Mouse (Mus musculus): ENCODE results near the gene Ifitm3.
A peak's percentile ranks its signal among the peaks of the same experiment; 100 is the strongest.
"Not testable (repeated sequence)": the region's sequence is repeated elsewhere in the genome, so short reads cannot be mapped to it uniquely, and the experiment has no call there.

Ifitm3 gene

DNA sequence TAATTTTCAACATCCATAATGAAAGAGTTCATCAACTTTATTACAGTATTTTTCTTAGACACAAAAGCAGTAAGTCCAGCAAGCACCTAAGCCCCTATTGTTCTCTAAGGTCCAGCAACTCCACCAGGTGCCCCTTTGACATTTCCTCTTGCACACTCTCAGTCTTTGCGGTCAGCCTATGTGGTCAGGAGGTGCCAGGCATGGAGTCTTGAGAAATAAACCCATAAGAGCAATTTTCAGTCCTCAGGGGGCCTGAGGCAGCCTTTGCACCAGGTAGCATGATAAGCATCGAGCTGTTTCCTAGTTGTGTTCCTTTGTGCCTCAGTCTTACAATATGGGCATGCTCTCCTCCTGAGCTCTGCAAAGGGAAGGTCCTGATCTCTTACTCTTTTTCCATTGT is 26.1 kb upstream of the Ifitm3 start:
- not testable (repeated sequence) for DNase-seq (ENCODE audit: low read depth in 1 of 2, low spot score in 2 of 2)

- DNase-seq (ENCODE audit: low read depth in 1 of 2, low spot score in 2 of 2): no peak
Measured at GRCm38 (mm10) chr7:141032458-141033167, 22.0 kb upstream of the Ifitm3 start.

DNA sequence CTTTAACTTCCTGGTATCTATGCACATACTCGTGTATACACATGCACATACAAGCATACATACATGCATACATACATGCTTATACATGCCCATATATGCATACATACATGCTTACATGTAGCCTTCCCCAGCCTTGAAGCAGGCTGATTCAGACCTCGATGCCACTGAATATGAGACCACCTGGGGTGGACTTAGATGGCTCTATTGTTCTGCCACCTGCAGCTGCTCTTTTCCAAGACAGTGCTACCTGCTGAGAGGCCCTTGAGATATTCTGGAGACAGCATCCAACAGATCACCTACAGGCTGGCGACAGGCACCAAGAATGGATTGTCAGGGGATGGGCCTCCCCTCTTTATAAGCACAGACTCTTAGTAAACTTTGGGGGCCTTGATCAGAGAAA is 19.8 kb upstream of the Ifitm3 start:
- no peak for DNase-seq (ENCODE audit: low read depth in 1 of 2, low spot score in 2 of 2)

DNA sequence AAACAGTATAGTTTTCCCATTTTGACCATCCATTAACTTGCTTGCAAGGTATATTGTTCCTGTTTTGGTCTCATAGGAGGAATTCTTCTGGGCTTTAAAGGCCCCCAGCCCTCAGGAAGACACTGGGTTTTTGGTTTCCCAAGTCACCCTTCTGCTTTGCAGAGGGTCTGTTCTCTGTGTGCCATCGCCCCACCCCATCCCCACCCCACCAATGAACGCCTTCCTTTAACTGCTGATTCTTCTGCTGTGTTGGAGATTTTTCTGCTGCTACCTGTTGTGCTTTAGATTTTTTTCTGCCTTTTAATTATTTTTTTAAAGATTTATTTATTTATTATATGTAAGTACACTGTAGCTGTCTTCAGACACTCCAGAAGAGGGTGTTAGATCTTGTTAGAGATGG is 18.3 kb upstream of the Ifitm3 start, which contains the start of gene Gm17387:
Gene Gm17387 (plus strand): TSS at position 301 of the 400 bp plus-strand sequence.
- DNase-seq (ENCODE audit: low read depth in 1 of 2, low spot score in 2 of 2): no peak

GRCm38 (mm10) chr7:141026740-141027098 is 16.1 kb upstream of the Ifitm3 start:
- no peak for DNase-seq (ENCODE audit: low read depth in 1 of 2, low spot score in 2 of 2)

- DNase-seq (ENCODE audit: low read depth in 1 of 2, low spot score in 2 of 2): no peak
Measured at GRCm38 (mm10) chr7:141026097-141026739, 15.6 kb upstream of the Ifitm3 start.

GRCm38 (mm10) chr7:141024865-141025838 is 14.6 kb upstream of the Ifitm3 start:
- no peak for DNase-seq (ENCODE audit: low read depth in 1 of 2, low spot score in 2 of 2)

DNA sequence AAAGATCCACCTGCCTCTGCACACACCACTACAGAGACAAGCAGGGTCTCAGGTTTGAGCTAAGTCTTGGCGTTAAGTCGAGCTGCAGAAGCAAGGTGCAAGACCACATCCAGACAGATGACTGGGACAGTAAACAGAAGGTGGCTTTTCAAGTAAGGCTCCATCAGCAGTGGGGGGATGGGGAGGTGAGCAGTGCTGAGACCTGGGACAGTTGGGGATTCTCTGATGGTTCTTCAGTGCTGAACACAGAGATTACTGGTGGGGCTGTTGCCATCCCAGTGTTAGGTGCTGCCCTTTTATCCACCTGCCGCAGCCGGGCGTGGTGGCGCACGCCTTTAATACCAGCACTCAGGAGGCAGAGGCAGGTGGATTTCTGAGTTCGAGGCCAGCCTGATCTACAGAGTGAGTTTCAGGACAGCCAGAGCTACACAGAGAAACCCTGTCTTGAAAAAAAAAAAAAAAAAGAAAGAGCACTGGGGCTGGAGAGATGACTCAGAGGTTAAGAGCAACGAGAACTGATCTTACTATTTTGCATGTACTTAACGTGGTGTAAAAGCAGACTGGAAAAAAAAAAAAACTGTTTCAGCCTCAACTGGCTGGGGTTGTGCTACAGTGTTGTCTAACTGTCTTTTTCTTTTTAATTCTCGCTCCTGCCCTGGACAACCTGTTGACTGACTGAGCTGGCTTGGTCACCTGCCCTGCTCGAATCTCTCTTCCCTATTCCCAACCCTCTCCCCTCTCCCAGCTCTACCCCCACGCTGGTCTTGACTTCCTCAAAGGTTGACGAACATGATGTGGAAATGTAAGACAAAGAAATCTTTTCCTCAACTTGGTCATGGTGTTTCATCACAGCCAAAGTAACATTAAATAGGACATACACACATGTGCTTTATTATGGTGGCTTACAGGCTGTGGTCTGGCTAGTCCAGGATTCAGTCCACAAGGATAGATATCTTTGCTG is 11.2 kb upstream of the Ifitm3 start:
- DNase-seq (ENCODE audit: low read depth in 1 of 2, low spot score in 2 of 2): peak; percentile 47 to 54

- DNase-seq (ENCODE audit: low read depth in 1 of 2, low spot score in 2 of 2): no peak
Measured at GRCm38 (mm10) chr7:141019028-141019427, 8.5 kb upstream of the Ifitm3 start.

DNA sequence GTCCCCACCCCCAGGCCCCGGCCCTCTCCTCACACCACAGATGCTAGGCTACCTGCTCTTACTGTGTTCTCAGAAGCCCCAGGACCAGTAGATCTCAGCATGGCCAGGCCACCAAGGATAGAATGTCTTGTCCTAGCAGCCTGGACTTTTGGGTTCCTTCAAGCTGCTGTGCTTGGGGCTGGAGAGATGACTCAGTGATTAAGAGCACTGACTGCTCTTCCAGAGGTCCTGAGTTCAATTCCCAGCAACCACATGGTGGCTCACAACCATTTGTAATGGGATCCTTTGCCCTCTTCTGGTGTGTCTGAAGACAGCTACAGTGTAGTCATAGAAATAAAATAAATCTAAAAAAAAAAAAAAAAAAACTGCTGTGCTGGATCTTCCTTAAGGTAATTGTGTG is 7.3 kb upstream of the Ifitm3 start, which contains the start of gene Ifitm6:
Gene Ifitm6 (minus strand): TSS at position 101 of the 400 bp plus-strand sequence.
- not testable (repeated sequence) for DNase-seq (ENCODE audit: low read depth in 1 of 2, low spot score in 2 of 2)

- peak; percentile 33 to 42 for DNase-seq (ENCODE audit: low read depth in 1 of 2, low spot score in 2 of 2)
Measured at GRCm38 (mm10) chr7:141016707-141017697, 6.4 kb upstream of the Ifitm3 start.

DNA sequence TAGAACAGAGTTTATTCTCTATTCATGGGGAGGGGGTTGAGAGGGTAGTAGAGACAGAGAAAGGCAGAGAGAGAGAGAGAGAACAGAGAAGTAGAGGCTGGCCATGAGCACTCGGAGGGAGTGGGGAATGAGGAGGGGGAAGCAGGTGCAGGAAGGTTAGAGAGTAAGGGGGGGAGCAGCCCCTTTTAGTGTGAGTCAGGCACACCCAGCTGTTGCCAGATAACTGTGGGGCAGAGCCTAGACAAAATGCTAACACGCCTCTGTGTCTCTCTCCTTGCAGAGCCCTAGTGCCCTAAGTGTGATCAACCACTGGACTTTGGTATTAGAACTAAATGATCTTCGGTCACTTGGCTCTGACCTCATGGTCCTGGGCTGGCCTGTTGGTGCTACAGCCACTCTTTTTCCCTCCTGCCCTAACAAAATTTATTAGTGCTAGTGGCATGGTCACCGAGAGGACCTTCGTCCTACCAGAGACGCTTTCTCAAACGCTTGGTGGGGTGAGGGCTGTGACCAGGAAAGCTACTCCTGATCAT is 734 bp upstream of the Ifitm3 start:
- DNase-seq (ENCODE audit: low read depth in 1 of 2, low spot score in 2 of 2): no peak

GRCm38 (mm10) chr7:141009665-141010064 is 905 bp downstream of the Ifitm3 start:
- DNase-seq (ENCODE audit: low read depth in 1 of 2, low spot score in 2 of 2): no peak

DNA sequence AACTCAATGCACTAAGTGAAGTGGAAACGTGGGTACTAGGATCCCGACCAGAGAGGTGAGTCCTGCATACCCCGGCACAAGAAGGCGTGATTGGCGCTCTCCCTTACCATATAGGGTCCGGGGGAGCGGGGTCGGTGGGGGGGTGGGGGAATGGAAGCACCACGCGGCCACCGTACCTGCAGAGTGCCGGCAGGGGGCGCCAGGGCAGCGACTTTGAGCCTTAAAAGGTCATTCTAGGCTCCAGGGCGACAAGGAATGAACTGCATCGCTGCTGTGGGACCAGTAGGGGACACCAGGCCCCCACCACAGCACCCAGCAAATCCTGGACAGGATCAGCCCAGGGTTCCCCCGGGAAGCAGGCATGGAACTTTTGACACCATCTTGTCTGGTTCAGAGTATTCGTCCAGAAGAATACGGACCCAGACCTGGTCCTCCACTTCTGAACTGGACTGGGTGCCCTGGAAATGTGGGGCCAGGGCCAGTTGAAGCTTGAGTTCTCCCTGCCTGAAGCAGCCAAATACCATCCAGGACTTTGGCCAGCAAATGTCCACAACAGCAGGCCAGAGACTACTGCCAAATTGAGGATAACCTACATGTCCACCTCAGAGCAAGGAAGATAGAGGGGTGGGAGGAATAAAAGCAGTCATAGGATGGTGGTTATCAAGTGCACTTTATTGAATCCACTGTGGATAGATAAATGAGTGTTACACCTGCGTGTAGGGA is 1.5 kb downstream of the Ifitm3 start:
- peak; percentile 56 to 76 for DNase-seq (ENCODE audit: low read depth in 1 of 2, low spot score in 2 of 2)

GRCm38 (mm10) chr7:141008312-141008761 is 2.2 kb downstream of the Ifitm3 start:
- DNase-seq (ENCODE audit: low read depth in 1 of 2, low spot score in 2 of 2): peak in 1 of 2 experiments; percentile 27

- DNase-seq (ENCODE audit: low read depth in 1 of 2, low spot score in 2 of 2): no peak
Measured at GRCm38 (mm10) chr7:141006914-141007313, 3.7 kb downstream of the Ifitm3 start.

GRCm38 (mm10) chr7:141006446-141006845 is 4.1 kb downstream of the Ifitm3 start:
- DNase-seq (ENCODE audit: low read depth in 1 of 2, low spot score in 2 of 2): no peak
